Mouse (Mus musculus) forebrain, embryonic 12.5 days (tissue): Measurements from ENCODE around the gene Eddm3b. TPM values are rescaled to one million over a fixed set of nuclear protein-coding genes. Genes with fewer than 3 reads are reported as not detected.

Experiments used
- ATAC-seq: fragments of 200-750 bp; cut with Nextera tagmentation; 2 replicates; pipeline ENCODE4 v1.8.0; 2017; ENCODE audit warnings: moderate TSS enrichment; ENCODE audit not compliant: low FRiP score
- H3K27ac ChIP-seq: fragments of 300-500 bp; sonication (generic); 2 replicates; pipeline ENCODE4 v1.5.1; 2016; ENCODE audit warnings: mild to moderate bottlenecking
- H3K27me3 ChIP-seq: fragments of 300-500 bp; sonication (generic); 2 replicates; pipeline ENCODE4 v1.6.1; 2016; ENCODE audit warnings: mild to moderate bottlenecking
- H3K36me3 ChIP-seq: fragments of 300-500 bp; sonication (generic); replicated peaks from 2 replicates; pipeline ENCODE4 v1.6.1; 2016; ENCODE audit warnings: mild to moderate bottlenecking
- H3K4me1 ChIP-seq: fragments of 300-500 bp; sonication (generic); 2 replicates; pipeline ENCODE4 v1.6.1; 2016
- H3K4me2 ChIP-seq: fragments of 300-500 bp; sonication (generic); 2 replicates; pipeline ENCODE4 v1.6.1; 2016; ENCODE audit warnings: mild to moderate bottlenecking, moderate library complexity
- H3K4me3 ChIP-seq: fragments of 300-500 bp; sonication (generic); replicated peaks from 2 replicates; pipeline ENCODE4 v1.5.1; 2016; ENCODE audit warnings: mild to moderate bottlenecking
- H3K9ac ChIP-seq: fragments of 300-500 bp; sonication (generic); 2 replicates; pipeline ENCODE4 v1.6.1; 2016; ENCODE audit warnings: mild to moderate bottlenecking
- H3K9me3 ChIP-seq: fragments of 300-500 bp; sonication (generic); 2 replicates; pipeline ENCODE4 v1.6.1; 2016
- WGBS: fragments of 180-500 bp; shearing (Covaris S2); methylation state at CpG from one replicate; pipeline ENCODE4 v1.1.7; 2016; 5-methylcytosine and 5-hydroxymethylcytosine counted together
- polyA plus RNA-seq: library from polyadenylated mRNA; unstranded; fragments of >200 nt; fragmentation: Nextera tagmentation; extraction: Ambion mirVana; gene quantifications from 2 replicates; pipeline ENCODE4 v1.2.1, GENCODE M21; 2016

Gene Eddm3b
- polyA plus RNA-seq: not detected in 2 replicates

DNA sequence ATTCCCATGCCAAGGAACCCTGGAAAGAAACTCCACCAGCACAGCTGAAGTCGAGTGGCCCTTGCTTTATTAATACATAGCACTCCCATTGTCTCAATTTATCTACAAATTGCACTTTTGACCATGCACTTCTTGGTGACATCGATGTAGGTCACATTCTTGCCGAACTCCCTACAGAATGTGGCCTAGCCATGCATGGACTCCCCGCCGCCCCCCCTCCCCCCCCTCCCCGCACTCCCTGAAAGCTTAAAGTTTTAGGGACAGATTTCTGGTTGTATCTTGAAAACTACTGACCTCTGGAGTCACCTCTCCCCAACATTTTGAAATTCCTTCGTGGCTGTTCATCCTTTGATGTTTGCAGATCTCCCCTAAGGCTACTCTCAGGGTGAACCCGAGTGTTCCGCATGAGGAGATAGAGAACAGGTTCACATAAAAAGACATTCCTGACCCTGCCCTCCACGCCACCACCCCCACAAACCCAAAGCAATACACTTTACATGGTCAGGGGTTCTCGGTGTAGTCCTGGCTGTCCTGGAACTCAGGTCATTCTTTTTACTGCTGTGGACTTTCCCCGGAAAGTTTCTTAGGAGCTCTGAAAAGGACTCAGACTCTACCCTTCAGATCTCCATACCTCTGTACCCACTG is at the start of gene Eddm3b:
TSS of gene Eddm3b (plus strand) at position 511 of the 645 bp plus-strand sequence.
- H3K9ac ChIP-seq: no peak within 1 kb of the TSS
- 56% methylated on average over 12 of the region's 12 CpGs for WGBS
- H3K27ac ChIP-seq: no peak within 1 kb of the TSS
- H3K4me1 ChIP-seq: no peaks in the 10 kb centered on the region
- H3K36me3 ChIP-seq: no peaks in the 10 kb centered on the region
- no peaks in the 10 kb centered on the region for H3K27me3 ChIP-seq
- ATAC-seq: no peak
- H3K4me2 ChIP-seq: peak within 1 kb of the TSS; percentile 13; the same call in 1 of the 2 replicates
- no peak within 1 kb of the TSS for H3K4me3 ChIP-seq
- no peaks in the 10 kb centered on the region; the same call in 1 of the 2 replicates for H3K9me3 ChIP-seq

DNA sequence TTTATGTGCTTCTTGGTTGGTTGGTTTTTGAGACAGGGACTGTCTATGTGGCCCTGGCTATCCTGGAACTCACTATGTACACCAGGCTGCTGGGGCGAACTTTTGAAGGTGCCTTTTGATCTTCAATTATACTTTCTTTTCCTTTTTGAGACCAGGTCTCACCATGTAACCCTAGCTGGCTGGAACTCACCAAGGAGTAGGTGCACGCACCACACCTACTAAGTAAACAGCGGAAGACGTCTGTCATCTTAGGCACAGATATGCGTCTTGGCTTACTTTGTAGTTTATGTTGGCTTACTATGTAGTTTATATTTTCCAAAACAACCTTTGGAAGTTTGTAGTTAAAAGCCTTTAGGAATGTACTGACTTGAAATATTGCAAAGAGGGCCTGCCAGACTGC is 45.3 kb upstream of the Eddm3b start:
- 93% methylated on average over 5 of the region's 5 CpGs for WGBS
- Histone ChIP-seq H3K4me1 (0 out of 2 replicates have a peak, but pooled peaks cover 8% of the 10 kb centered on the region), H3K36me3 (no peaks in the 10 kb centered on the region), H3K4me2 (no peak overlapping the region), H3K27ac (no peak overlapping the region), H3K27me3 (no peaks in the 10 kb centered on the region), H3K4me3 (no peak overlapping the region), H3K9ac (no peak overlapping the region), H3K9me3 (no peaks in the 10 kb centered on the region)
- no peak for ATAC-seq

DNA sequence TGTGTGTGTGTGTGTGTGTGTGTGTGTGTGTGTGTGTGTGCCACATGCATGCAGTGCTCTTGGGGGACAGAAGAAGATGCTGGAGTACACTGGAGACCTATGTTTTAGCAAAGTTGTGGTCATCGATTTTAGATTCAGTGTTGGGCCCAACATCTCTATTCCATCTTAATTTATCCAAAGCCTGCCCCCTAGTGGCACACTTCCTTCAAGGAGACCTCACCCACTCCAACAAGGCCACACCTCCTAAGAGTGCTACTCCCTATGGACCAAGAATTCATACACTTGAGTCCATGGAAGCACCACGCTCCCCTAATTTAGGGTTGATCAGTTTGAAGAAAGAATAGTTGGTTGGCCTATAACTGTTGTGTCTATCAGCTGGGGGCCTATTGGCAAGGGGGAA is 44.6 kb upstream of the Eddm3b start:
- ATAC-seq: no peak
- Histone ChIP-seq H3K9ac (no peak overlapping the region), H3K9me3 (no peaks in the 10 kb centered on the region), H3K27me3 (no peaks in the 10 kb centered on the region), H3K36me3 (no peaks in the 10 kb centered on the region), H3K27ac (no peak overlapping the region), H3K4me1 (0 out of 2 replicates have a peak, but pooled peaks cover 8% of the 10 kb centered on the region), H3K4me3 (no peak overlapping the region), H3K4me2 (no peak overlapping the region)
- WGBS: 95% methylated on average over 2 of the region's 2 CpGs

DNA sequence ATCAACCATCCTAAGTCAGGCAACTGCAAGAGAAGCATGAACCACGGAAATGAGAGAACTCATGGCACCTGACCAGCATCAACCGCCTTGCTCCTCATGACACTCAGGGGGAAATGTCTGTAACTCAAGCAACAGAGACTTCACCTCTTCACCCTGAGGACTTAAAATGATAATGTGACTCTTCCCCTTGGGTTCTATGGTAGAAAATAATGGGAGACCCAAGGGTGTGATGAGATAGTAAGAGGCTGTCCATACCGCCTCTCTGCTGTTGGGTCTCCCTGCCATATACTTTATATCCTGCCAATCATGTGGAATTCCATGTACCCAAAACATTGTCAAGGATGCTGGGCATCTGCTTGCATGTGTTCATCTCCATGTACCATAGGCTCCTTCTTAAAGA is 39.9 kb upstream of the Eddm3b start, which contains the start of gene Olfr750:
TSS of gene Olfr750 (minus strand) at position 101 of the 400 bp plus-strand sequence.
- Histone ChIP-seq H3K27me3 (no peaks in the 10 kb centered on the region), H3K9me3 (no peaks in the 10 kb centered on the region), H3K27ac (no peak within 1 kb of the TSS), H3K4me1 (no peaks in the 10 kb centered on the region), H3K4me3 (no peak within 1 kb of the TSS), H3K36me3 (no peaks in the 10 kb centered on the region), H3K9ac (no peak within 1 kb of the TSS), H3K4me2 (no peak within 1 kb of the TSS)
- no peak for ATAC-seq
- WGBS: 89% methylated on average over 3 of the region's 3 CpGs

DNA sequence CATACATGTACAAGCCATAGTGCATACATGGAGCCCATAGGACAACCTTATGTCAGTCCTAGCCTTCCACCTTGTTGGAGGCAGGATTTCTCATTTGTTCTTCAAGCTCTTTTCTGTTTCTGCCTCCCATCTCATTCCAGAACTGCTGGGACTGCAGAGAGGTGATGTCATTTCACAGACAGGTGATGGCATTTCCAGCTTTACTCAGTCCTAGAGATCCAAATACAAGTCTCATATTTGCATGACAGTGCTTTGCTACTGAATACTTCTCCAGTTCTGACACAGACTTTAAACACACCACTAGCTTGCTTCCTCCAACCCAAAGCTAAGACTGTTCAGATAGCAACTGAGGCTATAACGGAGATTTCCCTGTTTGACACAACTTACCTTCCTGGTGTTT is 35.0 kb upstream of the Eddm3b start:
- peaks cover 17% of the 10 kb centered on the region for H3K27me3 ChIP-seq
- peaks cover 7% of the 10 kb centered on the region for H3K4me1 ChIP-seq
- H3K9ac ChIP-seq: no peak overlapping the region
- ATAC-seq: no peak
- WGBS: 95% methylated on average over 1 of the region's 1 CpGs
- H3K36me3 ChIP-seq: no peaks in the 10 kb centered on the region
- H3K27ac ChIP-seq: no peak overlapping the region
- no peak overlapping the region for H3K4me2 ChIP-seq
- H3K4me3 ChIP-seq: no peak overlapping the region
- no peaks in the 10 kb centered on the region for H3K9me3 ChIP-seq

DNA sequence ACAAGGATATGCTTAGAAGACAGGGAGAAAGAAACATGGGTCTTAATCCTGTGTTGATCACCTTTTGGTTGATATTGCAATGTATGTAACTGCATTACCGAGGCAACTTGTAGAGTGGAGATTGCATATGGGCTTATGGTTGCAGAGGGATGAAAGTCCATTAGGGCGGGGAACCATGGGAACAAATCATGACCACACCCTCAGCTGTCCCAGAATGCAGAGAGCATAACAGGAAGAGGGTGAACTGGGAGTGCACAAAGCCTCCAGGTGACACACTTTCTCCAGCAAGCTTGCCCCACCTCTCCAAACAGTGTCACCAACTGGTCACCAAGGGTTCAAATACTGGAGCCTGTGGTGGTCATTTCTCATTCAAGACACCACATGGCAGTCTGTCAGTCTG is 33.2 kb upstream of the Eddm3b start:
- Histone ChIP-seq H3K9me3 (no peaks in the 10 kb centered on the region), H3K36me3 (no peaks in the 10 kb centered on the region), H3K4me3 (no peak overlapping the region), H3K4me2 (no peak overlapping the region), H3K27me3 (peaks cover 18% of the 10 kb centered on the region), H3K27ac (no peak overlapping the region), H3K4me1 (peaks cover 7% of the 10 kb centered on the region), H3K9ac (no peak overlapping the region)
- ATAC-seq: no peak
- 98% methylated on average over 2 of the region's 2 CpGs for WGBS

DNA sequence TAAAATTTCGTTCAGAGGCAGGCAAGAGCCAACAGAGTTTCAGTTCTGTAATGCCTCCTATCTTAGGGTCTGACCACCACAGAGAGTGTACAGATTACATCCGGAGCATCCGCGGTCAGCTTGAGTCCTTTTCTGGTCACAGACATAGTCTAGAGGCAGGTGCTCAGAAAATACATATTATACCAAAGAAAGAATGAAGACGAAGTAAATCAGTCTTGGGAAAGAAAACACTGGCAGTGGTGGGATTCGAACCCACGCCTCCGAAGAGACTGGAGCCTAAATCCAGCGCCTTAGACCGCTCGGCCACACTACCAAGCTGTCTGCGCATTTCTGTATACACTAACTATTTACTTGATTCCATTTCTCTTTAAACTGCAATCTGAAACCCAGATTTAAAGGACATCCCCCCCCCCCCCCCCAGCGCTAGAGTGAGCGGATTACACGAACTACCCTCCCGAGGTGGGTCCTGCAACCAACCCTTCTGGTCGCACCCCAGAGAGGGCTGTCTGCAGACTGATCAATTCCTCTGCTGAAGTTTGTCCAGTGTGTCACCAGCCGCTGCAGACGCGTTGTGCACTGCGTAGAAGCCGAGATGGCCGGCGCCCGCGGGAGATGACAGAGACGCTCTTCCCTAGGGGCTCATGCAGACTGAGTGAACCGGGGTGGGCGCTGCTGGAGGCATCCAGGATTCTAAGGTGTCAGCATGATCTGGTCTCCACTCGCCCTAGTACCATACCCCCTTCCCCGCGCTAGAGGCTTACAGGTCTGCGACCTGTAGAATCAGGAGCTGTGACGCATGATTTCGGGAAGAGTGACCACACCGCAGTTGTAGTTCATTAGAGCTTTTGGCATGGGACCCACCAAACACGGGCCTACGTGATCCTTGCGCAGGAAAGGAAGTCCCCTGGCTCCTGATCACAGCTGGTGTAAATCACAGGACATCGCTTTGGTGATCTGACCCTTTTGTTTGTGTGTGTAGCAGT is 31.3 kb upstream of the Eddm3b start:
- 2% methylated on average over 40 of the region's 40 CpGs for WGBS
- Histone ChIP-seq H3K36me3 (no peaks in the 10 kb centered on the region), H3K4me2 (peak overlapping the region; percentile 74), H3K9me3 (no peaks in the 10 kb centered on the region), H3K4me1 (peaks cover 7% of the 10 kb centered on the region), H3K27me3 (peaks cover 18% of the 10 kb centered on the region), H3K4me3 (peak overlapping the region; percentile 53), H3K27ac (no peak overlapping the region), H3K9ac (peak overlapping the region; percentile 56)
- peak; percentile 78 for ATAC-seq

DNA sequence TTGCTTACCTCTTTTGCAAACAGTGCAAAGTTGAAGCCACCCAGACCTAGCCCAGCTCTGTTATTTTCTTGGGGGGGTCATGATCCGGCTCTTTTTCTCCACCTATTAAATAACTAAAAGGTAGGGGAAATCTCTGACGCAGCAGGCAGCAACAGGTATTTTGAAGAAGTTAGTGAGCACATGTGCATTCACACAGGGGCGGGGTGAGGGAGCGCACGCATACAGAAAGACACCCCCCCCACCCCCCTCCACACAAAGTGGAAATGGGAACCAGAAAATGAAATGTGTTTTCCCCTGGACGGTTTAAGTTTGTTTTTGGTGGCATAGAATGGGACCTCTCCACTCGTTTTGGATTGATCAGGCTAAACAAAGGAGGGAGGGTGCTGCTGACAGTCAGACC is 30.4 kb upstream of the Eddm3b start:
- ATAC-seq: no peak
- WGBS: 9% methylated on average over 7 of the region's 7 CpGs

DNA sequence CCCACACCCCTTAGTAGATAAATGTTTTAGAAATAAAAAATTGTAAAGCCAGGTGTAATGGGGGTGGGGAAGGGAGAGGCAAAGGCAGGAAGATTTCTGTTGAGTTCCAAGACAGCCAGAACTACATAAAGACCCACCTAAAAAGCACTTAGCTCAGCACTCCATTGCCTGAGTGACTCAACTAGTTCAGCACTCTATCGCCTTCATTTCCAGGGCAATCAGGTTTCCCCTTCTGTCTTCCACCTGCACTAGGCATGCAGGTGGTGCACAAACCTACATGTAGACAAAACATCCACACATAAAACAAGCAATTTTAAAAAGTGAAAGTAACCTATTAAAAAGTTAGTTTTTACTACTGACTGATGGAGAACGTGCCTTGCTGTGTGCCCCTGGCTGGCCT is 29.1 kb upstream of the Eddm3b start:
- H3K9ac ChIP-seq: no peak overlapping the region
- no peak overlapping the region for H3K27ac ChIP-seq
- no peaks in the 10 kb centered on the region for H3K9me3 ChIP-seq
- peaks cover 18% of the 10 kb centered on the region for H3K27me3 ChIP-seq
- peaks cover 10% of the 10 kb centered on the region for H3K4me1 ChIP-seq
- WGBS: 78% methylated on average over 2 of the region's 2 CpGs
- H3K4me2 ChIP-seq: no peak overlapping the region
- no peak for ATAC-seq
- H3K4me3 ChIP-seq: no peak overlapping the region
- no peaks in the 10 kb centered on the region for H3K36me3 ChIP-seq

More for the DNA sequence above, 30.4 kb upstream of the Eddm3b start:
- no peak overlapping the region for H3K27ac ChIP-seq
- no peaks in the 10 kb centered on the region for H3K9me3 ChIP-seq
- H3K4me2 ChIP-seq: peak overlapping the region; percentile 74
- peak overlapping the region; percentile 53 for H3K4me3 ChIP-seq
- peak overlapping the region; percentile 56; the same call in 1 of the 2 replicates for H3K9ac ChIP-seq
- H3K27me3 ChIP-seq: peaks cover 18% of the 10 kb centered on the region
- no peaks in the 10 kb centered on the region for H3K36me3 ChIP-seq
- peaks cover 9% of the 10 kb centered on the region for H3K4me1 ChIP-seq

DNA sequence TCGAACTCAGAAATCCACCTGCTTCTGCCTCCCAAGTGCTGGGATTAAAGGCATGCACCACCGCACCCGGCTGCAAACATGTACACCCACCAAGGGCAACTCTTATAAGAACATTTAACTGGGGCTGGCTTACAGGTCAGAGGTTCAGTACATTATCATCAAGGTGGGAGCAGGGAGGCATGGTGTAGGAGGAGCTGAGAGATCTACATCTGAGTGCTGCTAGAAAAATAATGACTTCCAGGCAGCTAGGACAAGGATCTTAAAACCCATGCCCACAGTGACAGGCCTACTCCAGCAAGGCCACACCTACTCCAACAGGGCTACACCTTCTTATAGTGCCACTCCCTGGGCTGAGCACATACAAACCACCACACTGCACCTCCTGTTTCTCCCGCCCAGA is 28.3 kb upstream of the Eddm3b start:
- peaks cover 16% of the 10 kb centered on the region for H3K27me3 ChIP-seq
- WGBS: 84% methylated on average over 4 of the region's 4 CpGs
- H3K4me2 ChIP-seq: no peak overlapping the region
- no peak overlapping the region for H3K9ac ChIP-seq
- no peak overlapping the region for H3K27ac ChIP-seq
- no peaks in the 10 kb centered on the region for H3K9me3 ChIP-seq
- H3K4me3 ChIP-seq: no peak overlapping the region
- ATAC-seq: no peak
- peaks cover 12% of the 10 kb centered on the region for H3K4me1 ChIP-seq
- H3K36me3 ChIP-seq: no peaks in the 10 kb centered on the region

DNA sequence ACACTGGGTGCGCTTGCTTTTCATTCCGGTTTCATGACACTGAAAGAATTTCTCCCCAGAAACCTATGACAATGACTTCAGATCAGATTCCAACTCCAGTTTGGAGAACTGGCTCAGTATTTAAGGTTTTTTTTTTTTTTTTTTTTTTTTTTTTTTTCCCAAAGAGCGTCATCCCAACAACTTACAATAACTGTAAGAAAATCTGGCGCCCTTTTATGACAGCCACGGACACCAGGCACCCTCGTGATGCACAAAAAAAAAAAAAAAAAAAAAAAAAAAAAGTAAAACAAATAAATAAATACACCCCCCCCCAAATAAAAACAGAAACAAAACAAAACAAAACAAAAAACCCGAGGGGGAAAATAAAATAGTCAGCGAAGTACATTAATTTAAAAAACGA is 26.5 kb upstream of the Eddm3b start:
- peak overlapping the region; percentile 72 for H3K4me2 ChIP-seq
- H3K27ac ChIP-seq: no peak overlapping the region
- peaks cover 12% of the 10 kb centered on the region for H3K27me3 ChIP-seq
- no peak for ATAC-seq
- no peaks in the 10 kb centered on the region for H3K9me3 ChIP-seq
- no peaks in the 10 kb centered on the region for H3K36me3 ChIP-seq
- H3K9ac ChIP-seq: 0 out of 2 replicates have a peak overlapping the region, but pooled peaks have one; percentile 33
- 9% methylated on average over 9 of the region's 9 CpGs for WGBS
- H3K4me3 ChIP-seq: peak overlapping the region; percentile 69
- peaks cover 18% of the 10 kb centered on the region for H3K4me1 ChIP-seq
